In genomic region chr12:16008763-16009515, GRCm38 (mm10) we compare ENCODE assay signal across 8 mouse cellular contexts.
DNase-seq lines count a peak whose midpoint lies in the region; ATAC-seq and TF ChIP-seq lines count a peak whose summit lies in the region.
"Had no signal": no experiment of that assay in that cellular context is flagged by ENCODE, and none has a peak within 500 bp of the region (broad histone marks: within the 10 kb centered on the region; RNA-seq: fewer than 3 reads in every experiment).

No protein-coding gene starts in this region.

- H3K27me3 ChIP-seq in heart, adult 2 months (ENCODE audit: control insufficient read depth, insufficient read depth, low read length) = no peaks in the 10 kb centered on the region
- no peaks in the 10 kb centered on the region for H3K27me3 ChIP-seq in kidney, postnatal 0 days (ENCODE audit: insufficient read depth, low read length)

- peak; percentile 99 for TF ChIP-seq EP300 in heart, adult 2 months (IDR thresholded peaks at IDR 0.05; ENCODE audit: insufficient read depth, low read depth, low read length)

- H3K27ac ChIP-seq in heart, adult 2 months = peak overlapping the region; percentile 73
- peak overlapping the region; percentile 63 for H3K27ac ChIP-seq in kidney, postnatal 0 days

- intact Hi-C loops in heart, adult 2 months (cut with DNase I) = loop anchor here (2.0 to 10.0 kb wide), 6 partner anchors 133 to 404 kb away; partner anchors contain the start of gene Trib2

- ATAC-seq in kidney, postnatal 0 days (replicated peaks; ENCODE audit: low FRiP score, low read depth) = peak; percentile 76
- peak; percentile 48 for ATAC-seq in megakaryocyte-erythroid progenitor cell, adult 5-6 weeks (replicated peaks; ENCODE audit: low FRiP score, low TSS enrichment, poor library complexity, severe bottlenecking)

- peaks cover 29% of the 10 kb centered on the region for H3K4me1 ChIP-seq in heart, adult 2 months (ENCODE audit: control insufficient read depth, insufficient read depth, low read length)
- 0 out of 2 replicates have a peak, but pooled peaks cover 12% of the 10 kb centered on the region for H3K4me1 ChIP-seq in kidney, postnatal 0 days (replicated peaks; ENCODE audit: insufficient read depth, low read length)

- TF ChIP-seq POLR2A in heart, adult 2 months (IDR thresholded peaks at IDR 0.05; ENCODE audit: insufficient read depth, low read depth, low read length) = peak; percentile 74; the same call in 1 of the 2 replicates

- TF ChIP-seq CTCF in heart, adult 2 months (IDR thresholded peaks at IDR 0.05) = no peak
- TF ChIP-seq CTCF in kidney, postnatal 0 days (IDR thresholded peaks at IDR 0.05; ENCODE audit: low read depth) = no peak

- H3K36me3 ChIP-seq in heart, adult 2 months (ENCODE audit: control insufficient read depth, insufficient read depth, low read length) = peaks cover 28% of the 10 kb centered on the region
- H3K36me3 ChIP-seq in kidney, postnatal 0 days (ENCODE audit: insufficient read depth, low read length) = no peaks in the 10 kb centered on the region

- 29% methylated on average over 3 of the region's 3 CpGs for WGBS in heart, adult 2 months
- WGBS in kidney, postnatal 0 days = 32% methylated on average over 3 of the region's 3 CpGs

- DNase-seq in CD4-positive helper T cell, adult 2 months (ENCODE audit: low read depth, low spot score) = peak; percentile 69
- DNase-seq in CD8-positive naive resting alpha-beta T cell, adult 2 months (ENCODE audit: low read depth in 2 of 2, low spot score in 2 of 2) = peak; percentile 20 to 32
- DNase-seq in heart, adult 2 months = peak; percentile 58 to 81
- DNase-seq in kidney, postnatal 0 days (ENCODE audit: low spot score) = peak; percentile 50
- DNase-seq in right cerebral cortex, postnatal 10 days (ENCODE audit: low spot score in 2 of 2) = no peak
- no peak for DNase-seq in urinary bladder, adult 2 months (ENCODE audit: low spot score)

- no peaks in the 10 kb centered on the region for H3K9me3 ChIP-seq in kidney, postnatal 0 days (replicated peaks; ENCODE audit: low read length)

- no peaks in the 10 kb centered on the region for H3K79me2 ChIP-seq in heart, adult 2 months (replicated peaks; ENCODE audit: control insufficient read depth, insufficient read depth, low read length)

- no peak overlapping the region for H3K4me2 ChIP-seq in kidney, postnatal 0 days (ENCODE audit: low read length)

- no peak overlapping the region for H3K9ac ChIP-seq in heart, adult 2 months (ENCODE audit: low read depth, low read length)
- no peak overlapping the region for H3K9ac ChIP-seq in kidney, postnatal 0 days (ENCODE audit: low read depth, low read length)

- no peak overlapping the region for H3K4me3 ChIP-seq in heart, adult 2 months
- no peak overlapping the region for H3K4me3 ChIP-seq in kidney, postnatal 0 days (replicated peaks; ENCODE audit: low read depth, low read length)
- H3K4me3 ChIP-seq: erythroblast, embryonic 14.5 days had no signal

Comparison
In these comparisons a context has a peak if more than half of its experiments do, and no peak if none do; other contexts are left out.
1. DNase-seq: peak in CD4-positive helper T cell, adult 2 months (single experiment), CD8-positive naive resting alpha-beta T cell, adult 2 months (2 of 2), heart, adult 2 months (2 of 2) and kidney, postnatal 0 days (single experiment); none in right cerebral cortex, postnatal 10 days (0 of 2) and urinary bladder, adult 2 months (single experiment).